Mouse (Mus musculus) liver, postnatal 0 days (tissue): ENCODE data around the gene Slc41a1. TPM values are rescaled to one million over a fixed set of nuclear protein-coding genes. Genes with fewer than 3 reads are reported as not detected.

Experiments used
- ATAC-seq: fragments of 200-750 bp; cut with Nextera tagmentation; 2 replicates; pipeline ENCODE4 v1.8.0; 2017; ENCODE audit warnings: mild to moderate bottlenecking, moderate library complexity
- DNase-seq: peaks from one replicate; pipeline ENCODE4 v3.0.0-alpha.2; 2016
- H3K27ac ChIP-seq: fragments of 300-500 bp; sonication (generic); 2 replicates; pipeline ENCODE4 v1.5.1; 2014; ENCODE audit warnings: antibody characterized with exemption, moderate library complexity, mild to moderate bottlenecking, low read depth
- H3K27me3 ChIP-seq: fragments of 300-500 bp; sonication (generic); 2 replicates; pipeline ENCODE4 v1.6.1; 2014; ENCODE audit warnings: low read length, control low read depth, mixed read lengths; ENCODE audit not compliant: insufficient read depth
- H3K36me3 ChIP-seq: fragments of 300-500 bp; sonication (generic); replicated peaks from 2 replicates; pipeline ENCODE4 v1.6.1; 2014; ENCODE audit warnings: mild to moderate bottlenecking, control low read depth, low read length, moderate library complexity, mixed read lengths; ENCODE audit not compliant: insufficient read depth
- H3K4me1 ChIP-seq: fragments of 300-500 bp; sonication (generic); 2 replicates; pipeline ENCODE4 v1.6.1; 2014; ENCODE audit warnings: antibody characterized with exemption, mild to moderate bottlenecking, control low read depth; ENCODE audit not compliant: insufficient read depth
- H3K4me2 ChIP-seq: fragments of 300-500 bp; sonication (generic); 2 replicates; pipeline ENCODE4 v1.6.1; 2014; ENCODE audit warnings: low read depth, mild to moderate bottlenecking, low read length, moderate library complexity, mixed read lengths
- H3K4me3 ChIP-seq: fragments of 300-500 bp; sonication (generic); 2 replicates; pipeline ENCODE4 v1.5.1; 2014; ENCODE audit warnings: low read depth, low read length
- H3K9ac ChIP-seq: fragments of 300-500 bp; sonication (generic); replicated peaks from 2 replicates; pipeline ENCODE4 v1.6.1; 2014; ENCODE audit warnings: mild to moderate bottlenecking, moderate library complexity
- H3K9me3 ChIP-seq: fragments of 300-500 bp; sonication (generic); 2 replicates; pipeline ENCODE4 v1.6.1; 2016; ENCODE audit warnings: mild to moderate bottlenecking, control low read depth, low read length, mixed read lengths
- CTCF ChIP-seq: sonication (generic); IDR thresholded peaks from 2 replicates; pipeline ENCODE4 v1.5.1; 2016; ENCODE audit warnings: antibody characterized with exemption, low read depth
- EP300 ChIP-seq: IDR thresholded peaks from 2 replicates; pipeline ENCODE4 v1.6.1; 2016; ENCODE audit warnings: antibody characterized with exemption, low read depth, mild to moderate bottlenecking
- WGBS: fragments of 180-500 bp; shearing (Covaris S2); extraction: QIAGEN DNeasy Blood & Tissue Kit; methylation state at CpG from one replicate; pipeline ENCODE4 v1.1.7; 2014; ENCODE audit not compliant: insufficient replicate concordance; 5-methylcytosine and 5-hydroxymethylcytosine counted together
- polyA plus RNA-seq: library from polyadenylated mRNA; unstranded; fragments of >200 nt; fragmentation: Nextera tagmentation; extraction: Ambion mirVana; gene quantifications from 2 replicates; pipeline ENCODE4 v1.2.1, GENCODE M21; 2015

Gene Slc41a1
- polyA plus RNA-seq, 1 experiment from 2014 or later = 0.81 TPM

GRCm38 (mm10) chr1:131890043-131890658 lies 62.9 kb downstream of the Slc41a1 start:
- H3K4me2 ChIP-seq = no peak overlapping the region
- DNase-seq (no peak), ATAC-seq (no peak)
- H3K4me3 ChIP-seq = no peak overlapping the region
- H3K9ac ChIP-seq = no peak overlapping the region
- no peaks in the 10 kb centered on the region for H3K4me1 ChIP-seq
- H3K36me3 ChIP-seq = no peaks in the 10 kb centered on the region
- H3K9me3 ChIP-seq = no peaks in the 10 kb centered on the region
- no peak overlapping the region for H3K27ac ChIP-seq
- WGBS = 70% methylated on average over 6 of the region's 6 CpGs
- TF ChIP-seq CTCF (no peak), EP300 (no peak)
- H3K27me3 ChIP-seq = no peaks in the 10 kb centered on the region

- no peak overlapping the region for H3K27ac ChIP-seq
- no peak for ATAC-seq
- no peak overlapping the region for H3K4me3 ChIP-seq
- no peak for TF ChIP-seq EP300
- no peak for DNase-seq
- H3K4me2 ChIP-seq = no peak overlapping the region
- WGBS = 80% methylated on average over 4 of the region's 4 CpGs
- no peak overlapping the region for H3K9ac ChIP-seq
- H3K27me3 ChIP-seq = no peaks in the 10 kb centered on the region
- H3K4me1 ChIP-seq = no peaks in the 10 kb centered on the region
- no peaks in the 10 kb centered on the region for H3K9me3 ChIP-seq
- H3K36me3 ChIP-seq = no peaks in the 10 kb centered on the region
Measured at GRCm38 (mm10) chr1:131891436-131891835, 64.1 kb downstream of the Slc41a1 start.

Other genes with a start within 250 kb of the Slc41a1 start
- gene Avpr1b, start 228.3 kb upstream of the Slc41a1 start, polyA plus RNA-seq = not detected in 2 replicates
- 69.2 and 76.3 TPM in 2 replicates for gene Ctse, start 189.2 kb upstream of the Slc41a1 start, polyA plus RNA-seq
- gene Rab7b, start 138.8 kb upstream of the Slc41a1 start, polyA plus RNA-seq = 2.3 and 2.4 TPM in 2 replicates
- gene Slc26a9, start 83.5 kb upstream of the Slc41a1 start, polyA plus RNA-seq = not detected in 2 replicates
- gene Pm20d1, start 30.1 kb upstream of the Slc41a1 start, polyA plus RNA-seq = 10.5 and 10.7 TPM in 2 replicates
- 9.0 and 10.3 TPM in 2 replicates for gene Rab29, start 39.7 kb downstream of the Slc41a1 start, polyA plus RNA-seq
- 24.2 and 26.9 TPM in 2 replicates for gene Nucks1, start 83.0 kb downstream of the Slc41a1 start, polyA plus RNA-seq
- 4.3 and 6.0 TPM in 2 replicates for gene Slc45a3, start 135.5 kb downstream of the Slc41a1 start, polyA plus RNA-seq
- gene Elk4, start 180.1 kb downstream of the Slc41a1 start, polyA plus RNA-seq = 10.7 and 14.6 TPM in 2 replicates
- 2.3 and 2.8 TPM in 2 replicates for gene Mfsd4a, start 240.6 kb downstream of the Slc41a1 start, polyA plus RNA-seq